Mouse (Mus musculus) testis, postnatal 10 days (tissue): ENCODE measurements around the gene Vmn1r123.
"Not testable (repeated sequence)": the region's sequence is repeated elsewhere in the genome, so short reads cannot be mapped to it uniquely, and the experiment has no call there.

Experiments used
- DNase-seq: peaks from one replicate; pipeline ENCODE4 v3.0.0; 2021; ENCODE audit warnings: low spot score

Vmn1r123 gene

DNA sequence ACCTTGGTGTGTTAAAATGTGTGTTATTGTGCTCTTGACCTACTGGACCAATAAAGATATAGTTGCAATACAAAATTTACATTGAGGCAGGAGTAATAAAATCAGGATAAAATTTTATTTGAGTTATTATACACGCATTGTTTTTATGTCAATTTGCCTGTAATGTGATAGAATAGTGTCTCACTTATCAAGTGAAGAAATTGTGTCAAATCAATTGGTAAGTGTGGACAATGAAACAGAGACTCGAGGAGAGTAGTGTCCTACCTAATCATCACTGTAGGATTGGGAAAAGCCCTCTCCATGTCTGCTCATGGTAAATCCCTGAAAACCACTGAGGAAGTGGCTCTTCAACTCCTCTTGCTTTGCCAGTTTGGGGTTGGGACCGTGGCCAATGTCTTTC is at the start of gene Vmn1r123:
Gene Vmn1r123 (plus strand): TSS at position 301 of the 400 bp plus-strand sequence.
- DNase-seq, result not testable (repeated sequence)

DNA sequence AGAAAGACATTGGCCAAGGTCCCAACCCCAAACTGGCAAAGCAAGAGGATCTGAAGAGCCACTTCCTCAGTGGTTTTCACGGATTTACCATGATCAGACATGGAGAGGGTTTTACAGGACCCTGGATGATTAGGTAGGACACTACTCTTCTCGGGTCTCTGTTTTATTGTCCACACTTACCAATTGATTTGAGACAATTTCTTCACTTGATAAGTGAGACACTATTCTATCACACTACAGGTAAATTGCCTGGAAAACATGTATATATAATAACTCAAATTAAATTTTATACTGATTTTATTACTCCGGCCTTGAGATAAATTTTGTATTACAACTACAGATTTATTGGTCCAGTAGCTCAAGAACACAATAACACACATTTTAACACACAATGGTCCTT is 28.0 kb upstream of the Vmn1r123 start, which contains the start of gene Vmn1r122:
Gene Vmn1r122 (minus strand): TSS at position 101 of the 400 bp plus-strand sequence.
- DNase-seq, result not testable (repeated sequence)

DNA sequence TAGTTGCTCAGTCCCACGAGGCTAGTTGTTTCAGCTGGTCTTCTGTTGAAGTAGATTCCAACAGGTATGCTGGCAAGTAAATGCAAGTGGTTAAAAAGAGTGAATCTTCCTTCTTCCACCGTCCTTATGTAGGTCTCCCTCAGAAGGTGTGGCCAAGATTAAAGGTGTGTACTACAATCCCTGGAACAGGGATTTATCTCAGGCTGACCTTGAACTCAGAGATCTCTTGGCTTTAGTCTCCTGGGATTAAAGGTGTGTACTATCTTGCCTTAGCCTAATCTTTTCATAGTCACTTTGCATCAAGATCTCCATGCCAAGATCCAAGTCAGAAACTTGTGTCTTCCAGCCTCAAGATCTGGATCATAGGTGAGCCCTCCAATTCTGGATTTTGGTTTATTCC is 28.3 kb downstream of the Vmn1r123 start, which contains the start of gene Gm5157:
Gene Gm5157 (minus strand): TSS at position 101 of the 400 bp plus-strand sequence.
- DNase-seq, result not testable (repeated sequence)
